In the genomic region with DNA sequence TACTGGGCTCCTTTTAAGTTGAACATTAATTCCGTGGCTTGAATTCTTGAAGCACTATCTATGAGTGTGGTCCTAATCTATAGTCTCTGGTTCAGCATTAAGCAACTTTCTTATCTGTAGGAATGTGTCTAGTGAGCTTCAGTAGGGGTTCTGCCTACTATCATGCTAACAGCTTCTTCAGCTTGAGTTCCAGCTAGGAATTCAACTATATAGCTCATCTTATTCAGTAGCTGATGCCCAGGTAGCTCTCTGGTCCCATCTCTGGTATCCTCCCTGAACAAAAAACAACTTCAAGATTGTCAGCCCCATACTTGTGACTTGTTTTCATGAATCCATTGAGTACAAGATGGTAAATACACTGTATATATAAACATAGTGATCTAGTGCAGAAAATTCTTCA, we compare ENCODE assay signal across 8 mouse cellular contexts. TPM values are rescaled to one million over a fixed set of nuclear protein-coding genes. Genes with fewer than 3 reads are reported as not detected.
DNase-seq lines count a peak whose midpoint lies in the region; ATAC-seq and TF ChIP-seq lines count a peak whose summit lies in the region.
"Had no signal": no experiment of that assay in that cellular context is flagged by ENCODE, and none has a peak within 500 bp of the region (broad histone marks: within the 10 kb centered on the region; RNA-seq: fewer than 3 reads in every experiment).

A gene (plus strand): TSS at position 301 of the 400 bp plus-strand sequence.

- no peak within 1 kb of the TSS for H3K4me3 ChIP-seq in lung, embryonic 14.5 days (ENCODE audit: low read depth, low read length)
- H3K4me3 ChIP-seq in forebrain, embryonic 12.5 days (replicated peaks) = no peak within 1 kb of the TSS
- no peak within 1 kb of the TSS for H3K4me3 ChIP-seq in olfactory bulb, adult 2 months (ENCODE audit: insufficient read depth, low read depth, low read length)
- H3K4me3 ChIP-seq: megakaryocyte, embryonic 14.5 days had no signal

- no peaks in the 10 kb centered on the region; the same call in 1 of the 2 replicates for H3K9me3 ChIP-seq in lung, embryonic 14.5 days (ENCODE audit: low read depth, low read length)
- peaks cover 14% of the 10 kb centered on the region for H3K9me3 ChIP-seq in forebrain, embryonic 12.5 days

- no peak for DNase-seq in lung, embryonic 14.5 days
- no peak for DNase-seq in lung, postnatal 25 days (ENCODE audit: low spot score)
- DNase-seq in layer of hippocampus, postnatal 14 days (ENCODE audit: low spot score in 2 of 2) = no peak
- DNase-seq in spleen, postnatal 36 days (ENCODE audit: low spot score in 2 of 2) = no peak
- DNase-seq in kidney, adult 9 months = no peak

- H3K9ac ChIP-seq in lung, embryonic 14.5 days = no peak within 1 kb of the TSS
- H3K9ac ChIP-seq in forebrain, embryonic 12.5 days = no peak within 1 kb of the TSS

- ATAC-seq in lung, embryonic 14.5 days (ENCODE audit: insufficient read depth) = no peak
- no peak for ATAC-seq in forebrain, embryonic 12.5 days (ENCODE audit: low FRiP score)

- no peak within 1 kb of the TSS for H3K4me2 ChIP-seq in lung, embryonic 14.5 days
- H3K4me2 ChIP-seq in forebrain, embryonic 12.5 days = no peak within 1 kb of the TSS

- no peak for TF ChIP-seq POLR2A in olfactory bulb, adult 2 months (IDR thresholded peaks at IDR 0.05; ENCODE audit: insufficient read depth, low read depth, low read length)

- no peak within 1 kb of the TSS for H3K27ac ChIP-seq in lung, embryonic 14.5 days (ENCODE audit: low read depth)
- no peak within 1 kb of the TSS for H3K27ac ChIP-seq in forebrain, embryonic 12.5 days
- no peak within 1 kb of the TSS for H3K27ac ChIP-seq in olfactory bulb, adult 2 months (ENCODE audit: insufficient read depth, low read depth, low read length)

- no peaks in the 10 kb centered on the region for H3K36me3 ChIP-seq in lung, embryonic 14.5 days (ENCODE audit: insufficient read depth)
- no peaks in the 10 kb centered on the region for H3K36me3 ChIP-seq in forebrain, embryonic 12.5 days (replicated peaks)

- H3K27me3 ChIP-seq in lung, embryonic 14.5 days (ENCODE audit: insufficient read depth, low read length) = no peaks in the 10 kb centered on the region
- H3K27me3 ChIP-seq in forebrain, embryonic 12.5 days = no peaks in the 10 kb centered on the region

- WGBS in lung, embryonic 14.5 days = 55% methylated on average over 1 of the region's 1 CpGs
- WGBS in forebrain, embryonic 12.5 days = 59% methylated on average over 1 of the region's 1 CpGs
- 74% methylated on average over 1 of the region's 1 CpGs for WGBS in olfactory bulb, adult 2 months

- H3K4me1 ChIP-seq in lung, embryonic 14.5 days (ENCODE audit: insufficient read depth) = no peaks in the 10 kb centered on the region
- H3K4me1 ChIP-seq in forebrain, embryonic 12.5 days = 0 out of 2 replicates have a peak, but pooled peaks cover 7% of the 10 kb centered on the region
- peaks cover 5% of the 10 kb centered on the region for H3K4me1 ChIP-seq in olfactory bulb, adult 2 months (ENCODE audit: control insufficient read depth, insufficient read depth, low read length)

- TF ChIP-seq CTCF in lung, embryonic 14.5 days (IDR thresholded peaks at IDR 0.05; ENCODE audit: low read depth) = no peak
- no peak for TF ChIP-seq CTCF in olfactory bulb, adult 2 months (IDR thresholded peaks at IDR 0.05; ENCODE audit: insufficient read depth, low read depth, low read length)

RNA-seq across cellular contexts. Expression of the gene that starts here (rescaled TPM):
- 77.9 and 78.8 TPM in 2 replicates for polyA plus RNA-seq in lung, embryonic 14.5 days (2014; fragmentation: Nextera tagmentation; extraction: Ambion mirVana)
- polyA plus RNA-seq in forebrain, embryonic 12.5 days (2016; fragmentation: Nextera tagmentation; extraction: Ambion mirVana) = 259 and 280 TPM in 2 replicates
- 100 to 1,000 TPM; 157 to 162 TPM for total RNA-seq in layer of hippocampus, postnatal 14 days (2021)
- polyA plus RNA-seq in olfactory bulb, adult 2 months (2012; ENCODE audit: insufficient read depth, insufficient read length, low replicate concordance, missing spikeins) = 110 TPM in 1 of 2 replicates, not detected in the other
